Mouse (Mus musculus) cortical plate, adult 2 months (tissue): ENCODE measurements around the gene Fam217b.

Experiments used
- CTCF ChIP-seq: fragments of 200-500 bp; IDR thresholded peaks from 2 replicates; pipeline ENCODE4 v1.5.1; 2011; ENCODE audit warnings: mild to moderate bottlenecking, control low read depth, low read length; ENCODE audit not compliant: insufficient read depth; ENCODE audit errors: extremely low read depth
- POLR2A ChIP-seq: fragments of 200-500 bp; IDR thresholded peaks from 2 replicates; pipeline ENCODE4 v1.6.1; 2011; ENCODE audit warnings: mild to moderate bottlenecking, low read length, control low read depth; ENCODE audit not compliant: insufficient read depth; ENCODE audit errors: extremely low read depth

- no peak for TF ChIP-seq POLR2A
- no peak for TF ChIP-seq CTCF
Observed at GRCm38 (mm10) chr2:178412598-178412997, 1.7 kb upstream of the Fam217b start.
